Mouse (Mus musculus) thymus, adult 2 months (tissue): ENCODE data around the gene Srp68.

ENCODE experiments used
- CTCF ChIP-seq: fragments of 200-500 bp; IDR thresholded peaks from 2 replicates; pipeline ENCODE4 v1.5.1; 2012; ENCODE audit warnings: mild to moderate bottlenecking, control low read depth, low read length, moderate library complexity, borderline replicate concordance; ENCODE audit not compliant: control insufficient read depth, poor library complexity, insufficient read depth; ENCODE audit errors: extremely low read depth
- POLR2A ChIP-seq: fragments of 200-500 bp; IDR thresholded peaks from 2 replicates; pipeline ENCODE4 v1.6.1; 2012; ENCODE audit warnings: mild to moderate bottlenecking, low read length, control low read depth, moderate library complexity; ENCODE audit not compliant: control insufficient read depth, poor library complexity, insufficient read depth; ENCODE audit errors: extremely low read depth

DNA sequence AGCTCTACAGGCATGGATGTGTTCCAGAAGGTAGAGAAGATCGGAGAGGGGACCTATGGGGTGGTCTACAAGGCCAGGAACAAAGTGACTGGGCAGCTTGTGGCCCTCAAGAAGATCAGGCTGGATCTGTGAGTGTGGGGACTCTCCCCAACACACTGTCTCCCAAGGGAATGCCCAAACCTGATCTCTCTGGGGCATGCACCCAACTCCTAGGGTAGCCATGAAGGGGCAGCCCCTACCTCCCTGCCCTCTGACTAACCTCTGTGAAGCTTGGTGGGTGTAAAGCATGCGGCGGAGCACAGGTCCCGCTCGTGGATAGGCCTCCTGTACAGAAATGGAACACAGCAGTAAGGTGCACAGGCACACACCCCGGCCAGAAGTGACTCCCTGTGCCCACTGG lies 58.0 kb downstream of the Srp68 start:
- no peak for TF ChIP-seq CTCF
- TF ChIP-seq POLR2A: no peak
